Mouse (Mus musculus): Measurements from ENCODE around the gene Pi4k2a. TPM values are rescaled to one million over a fixed set of nuclear protein-coding genes. Genes with fewer than 3 reads are reported as not detected.

The Pi4k2a gene
- polyA plus RNA-seq, 1 experiment from 2014 or later, result 29.6 TPM

DNA sequence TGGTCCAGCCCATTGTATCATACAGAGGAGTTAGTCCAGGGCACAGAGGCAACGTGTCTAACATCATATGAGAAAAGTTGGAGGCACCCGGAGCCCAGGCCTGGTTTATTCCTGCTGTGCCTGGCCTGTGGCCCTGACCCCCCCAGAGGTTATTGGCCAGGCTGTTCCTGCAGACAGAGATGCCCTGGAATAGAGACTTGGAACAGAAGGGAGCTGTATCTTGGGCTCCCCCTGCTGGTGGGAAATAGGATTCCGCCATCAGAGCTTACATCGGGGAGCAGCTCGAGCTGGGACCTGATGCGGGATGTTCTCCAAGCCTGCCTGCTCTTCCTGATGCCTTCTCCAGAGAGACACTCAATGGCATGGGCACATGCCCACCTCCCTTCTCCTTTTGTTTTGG is 61.7 kb downstream of the Pi4k2a start:
- Histone ChIP-seq H3K4me1 (peaks cover 45% of the 10 kb centered on the region), H3K27me3 (no peaks in the 10 kb centered on the region), H3K27ac (0 out of 2 replicates have a peak overlapping the region, but pooled peaks have one; percentile 44), H3K36me3 (peaks cover 13% of the 10 kb centered on the region), H3K9me3 (no peaks in the 10 kb centered on the region), H3K9ac (no peak overlapping the region), H3K4me2 (replicated peaks) (no peak overlapping the region), H3K4me3 (no peak overlapping the region)
- WGBS, result 5% methylated on average over 6 of the region's 6 CpGs
- ATAC-seq (ENCODE audit: low FRiP score, low read depth), result no peak

DNA sequence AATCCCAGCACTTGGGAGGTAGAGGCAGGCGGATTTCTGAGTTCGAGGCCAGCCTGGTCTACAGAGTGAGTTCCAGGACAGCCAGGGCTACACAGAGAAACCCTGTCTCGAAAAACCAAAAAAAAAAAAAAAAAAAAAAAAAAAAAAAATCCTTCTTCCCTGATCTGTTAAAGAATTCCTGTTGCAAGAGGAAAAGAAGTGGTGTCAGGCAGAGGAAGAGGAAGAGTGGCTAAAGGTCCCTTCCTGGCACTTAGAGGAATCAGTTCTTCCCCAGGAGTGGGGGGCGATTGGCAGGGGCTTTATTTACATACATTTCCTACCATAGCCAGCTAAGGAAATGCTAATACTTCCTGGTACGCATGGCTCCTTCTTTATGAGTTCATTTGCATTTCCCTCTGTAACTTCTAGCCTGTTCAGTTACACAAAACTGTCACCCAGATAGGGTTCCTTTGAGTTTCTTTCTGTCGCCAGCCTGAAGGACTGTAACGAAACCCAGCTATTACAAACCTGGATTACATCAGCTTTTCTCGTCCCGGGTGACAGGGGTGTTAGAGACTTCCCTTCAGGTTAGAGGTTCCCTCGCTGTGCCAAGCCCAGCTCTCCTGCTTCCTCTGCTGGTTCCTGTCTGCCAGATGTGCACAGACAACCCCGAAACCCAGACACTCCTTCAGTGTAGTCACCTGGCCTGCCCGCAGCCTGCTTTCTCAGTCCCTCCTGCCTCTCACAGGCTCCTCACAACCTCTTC is 67.4 kb downstream of the Pi4k2a start:
- Histone ChIP-seq H3K9ac (no peak overlapping the region), H3K27ac (no peak overlapping the region), H3K4me1 (0 out of 2 replicates have a peak, but pooled peaks cover 3% of the 10 kb centered on the region), H3K27me3 (no peaks in the 10 kb centered on the region), H3K36me3 (no peaks in the 10 kb centered on the region), H3K9me3 (no peaks in the 10 kb centered on the region), H3K4me2 (replicated peaks) (no peak overlapping the region), H3K4me3 (no peak overlapping the region)
- no peak for ATAC-seq (ENCODE audit: low FRiP score, low read depth)
- WGBS, result 46% methylated on average over 12 of the region's 12 CpGs

DNA sequence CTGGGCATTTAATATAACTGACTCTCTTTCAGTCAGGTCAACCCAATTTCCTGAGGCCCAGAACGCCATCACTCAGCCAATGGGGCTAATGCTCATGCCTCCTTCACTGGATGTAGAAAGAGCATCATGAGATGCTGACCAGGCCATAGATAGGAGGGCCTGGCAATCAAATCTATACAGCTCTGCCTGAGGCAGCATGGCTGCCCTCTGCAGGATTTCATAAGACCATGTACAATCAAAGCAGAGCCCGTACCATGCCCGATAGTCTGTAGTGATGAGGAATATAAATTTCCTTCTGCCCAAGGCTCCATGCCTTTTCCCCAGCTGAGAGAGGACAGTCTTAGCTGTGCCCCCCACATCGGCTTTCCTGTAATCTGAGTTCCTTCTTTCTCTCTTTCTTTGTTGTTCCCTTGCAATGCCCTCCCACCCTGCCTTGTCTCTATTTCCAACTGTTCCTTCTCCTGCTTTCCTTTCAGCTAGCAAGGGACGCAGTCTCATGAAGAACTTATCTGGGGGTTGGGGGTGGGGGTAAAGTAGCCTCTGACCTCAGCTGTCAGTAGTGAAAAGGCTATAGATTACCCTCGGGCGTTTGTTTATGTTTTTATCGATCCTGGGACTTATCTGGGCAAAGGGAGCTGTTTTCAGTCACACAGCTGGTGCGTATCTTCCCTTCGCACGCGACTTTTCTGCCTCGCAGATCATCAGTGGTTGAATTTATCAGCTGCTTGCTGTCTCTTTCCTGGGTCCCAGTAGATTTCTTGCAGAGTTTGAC is 68.2 kb downstream of the Pi4k2a start:
- H3K4me3 ChIP-seq, result no peak overlapping the region
- H3K4me2 ChIP-seq (replicated peaks), result no peak overlapping the region
- H3K27me3 ChIP-seq, result no peaks in the 10 kb centered on the region
- no peak overlapping the region for H3K27ac ChIP-seq
- no peaks in the 10 kb centered on the region for H3K36me3 ChIP-seq
- H3K9me3 ChIP-seq, result no peaks in the 10 kb centered on the region
- 54% methylated on average over 13 of the region's 13 CpGs for WGBS
- H3K9ac ChIP-seq, result no peak overlapping the region
- 0 out of 2 replicates have a peak, but pooled peaks cover 3% of the 10 kb centered on the region for H3K4me1 ChIP-seq
- no peak for ATAC-seq (ENCODE audit: low FRiP score, low read depth)

DNA sequence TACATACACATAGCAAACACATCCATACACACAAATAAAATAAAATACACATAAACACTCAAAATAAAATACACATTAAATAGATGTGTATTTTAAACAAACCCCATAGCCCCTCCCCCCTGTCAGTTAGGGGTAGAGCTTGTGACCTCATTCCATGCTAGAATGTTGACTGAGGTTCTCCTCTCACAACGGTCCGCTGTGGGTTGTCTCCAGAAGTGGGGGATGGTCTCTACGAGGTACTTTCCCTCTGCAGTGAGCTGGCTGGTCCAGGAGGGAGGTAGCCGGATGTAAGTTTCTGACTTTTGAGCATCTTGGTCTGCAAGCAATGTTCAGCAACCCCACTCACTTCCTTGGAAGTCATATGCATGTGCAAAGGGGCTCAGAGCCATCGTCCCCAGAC is 73.5 kb downstream of the Pi4k2a start, which contains the start of gene Zfyve27:
Zfyve27 (plus strand) TSS at position 188 of the 400 bp plus-strand sequence.
- Histone ChIP-seq H3K27me3 (peaks cover 17% of the 10 kb centered on the region), H3K4me1 (peaks cover 13% of the 10 kb centered on the region; the same call in 1 of the 2 replicates), H3K36me3 (no peaks in the 10 kb centered on the region), H3K4me3 (no peak within 1 kb of the TSS), H3K9ac (no peak within 1 kb of the TSS), H3K4me2 (replicated peaks) (no peak within 1 kb of the TSS), H3K27ac (no peak within 1 kb of the TSS), H3K9me3 (no peaks in the 10 kb centered on the region)
- ATAC-seq (ENCODE audit: low FRiP score, low read depth), result no peak
- WGBS, result 64% methylated on average over 5 of the region's 5 CpGs

DNA sequence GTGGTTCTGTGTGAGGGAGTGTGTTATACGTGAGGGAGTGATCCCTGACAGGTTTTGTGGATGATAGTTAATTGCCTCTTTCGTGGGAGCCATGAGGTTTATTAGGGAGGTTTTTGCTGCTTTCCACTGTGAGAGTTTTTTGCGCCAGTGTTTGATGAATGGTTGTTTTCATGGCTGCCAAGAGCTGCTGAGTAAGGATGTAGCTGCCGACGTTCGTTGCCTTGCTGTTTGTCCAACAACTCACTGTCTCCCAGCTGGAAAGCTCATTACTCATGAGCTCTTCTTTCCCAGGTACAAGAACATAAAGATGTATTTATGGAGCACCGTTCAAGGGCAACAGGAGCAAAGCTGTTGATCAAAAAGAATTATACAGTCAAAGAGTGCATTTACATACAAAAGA is 73.9 kb downstream of the Pi4k2a start:
- Histone ChIP-seq H3K4me2 (replicated peaks) (no peak overlapping the region), H3K27me3 (peaks cover 21% of the 10 kb centered on the region), H3K4me3 (no peak overlapping the region), H3K4me1 (peaks cover 13% of the 10 kb centered on the region; the same call in 1 of the 2 replicates), H3K9ac (no peak overlapping the region), H3K9me3 (no peaks in the 10 kb centered on the region), H3K36me3 (no peaks in the 10 kb centered on the region), H3K27ac (no peak overlapping the region)
- WGBS, result 47% methylated on average over 7 of the region's 7 CpGs
- no peak for ATAC-seq (ENCODE audit: low FRiP score, low read depth)

DNA sequence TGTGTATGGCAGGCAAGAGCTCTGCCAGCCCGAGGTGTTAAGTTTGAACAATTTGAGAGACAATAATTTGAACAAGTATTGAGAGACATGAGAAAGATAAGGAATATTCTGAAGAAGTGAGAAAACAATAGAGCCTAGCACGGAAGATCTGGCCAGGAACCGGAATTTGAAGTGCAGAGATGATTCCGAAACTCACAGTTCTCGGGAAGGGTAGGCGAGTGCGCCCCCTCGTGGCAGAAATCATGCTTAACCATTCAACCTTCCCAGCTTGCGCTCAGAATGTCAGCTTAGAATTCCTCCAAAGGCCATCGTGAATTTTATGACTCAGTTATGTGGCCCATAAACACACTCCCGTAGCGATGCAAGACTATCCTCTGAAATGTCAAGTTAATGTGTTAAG is 75.9 kb downstream of the Pi4k2a start:
- H3K9ac ChIP-seq, result no peak overlapping the region
- H3K9me3 ChIP-seq, result no peaks in the 10 kb centered on the region
- peaks cover 28% of the 10 kb centered on the region for H3K27me3 ChIP-seq
- 0 out of 2 replicates have a peak overlapping the region, but pooled peaks have one; percentile 22 for H3K4me3 ChIP-seq
- H3K4me1 ChIP-seq, result peaks cover 16% of the 10 kb centered on the region
- no peak for ATAC-seq (ENCODE audit: low FRiP score, low read depth)
- 3% methylated on average over 12 of the region's 12 CpGs for WGBS
- peak overlapping the region; percentile 54 for H3K4me2 ChIP-seq (replicated peaks)
- no peaks in the 10 kb centered on the region for H3K36me3 ChIP-seq
- H3K27ac ChIP-seq, result no peak overlapping the region

DNA sequence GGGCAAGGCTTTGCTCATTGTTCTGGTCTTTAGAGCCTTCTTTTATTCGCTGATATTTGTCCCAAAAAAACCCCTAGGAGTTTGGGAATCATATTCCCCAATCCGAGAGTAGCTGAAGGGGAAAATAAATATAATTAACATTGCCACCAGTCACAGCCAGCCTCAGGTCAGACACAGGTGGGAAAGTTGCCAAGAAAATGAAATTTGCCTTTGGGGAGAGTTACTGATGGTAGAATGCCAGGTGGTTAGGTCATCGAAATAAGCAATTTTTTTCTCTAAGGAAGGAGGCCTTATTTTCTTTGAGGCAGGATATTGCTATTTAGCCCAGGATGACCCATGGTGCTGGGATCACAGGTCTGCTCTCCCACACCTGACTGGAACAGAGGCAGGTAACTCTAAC is 76.5 kb downstream of the Pi4k2a start:
- Histone ChIP-seq H3K4me2 (replicated peaks) (no peak overlapping the region), H3K9me3 (no peaks in the 10 kb centered on the region), H3K4me3 (no peak overlapping the region), H3K4me1 (peaks cover 23% of the 10 kb centered on the region), H3K27me3 (peaks cover 28% of the 10 kb centered on the region), H3K9ac (no peak overlapping the region), H3K36me3 (no peaks in the 10 kb centered on the region), H3K27ac (no peak overlapping the region)
- 39% methylated on average over 3 of the region's 3 CpGs for WGBS
- no peak for ATAC-seq (ENCODE audit: low FRiP score, low read depth)

DNA sequence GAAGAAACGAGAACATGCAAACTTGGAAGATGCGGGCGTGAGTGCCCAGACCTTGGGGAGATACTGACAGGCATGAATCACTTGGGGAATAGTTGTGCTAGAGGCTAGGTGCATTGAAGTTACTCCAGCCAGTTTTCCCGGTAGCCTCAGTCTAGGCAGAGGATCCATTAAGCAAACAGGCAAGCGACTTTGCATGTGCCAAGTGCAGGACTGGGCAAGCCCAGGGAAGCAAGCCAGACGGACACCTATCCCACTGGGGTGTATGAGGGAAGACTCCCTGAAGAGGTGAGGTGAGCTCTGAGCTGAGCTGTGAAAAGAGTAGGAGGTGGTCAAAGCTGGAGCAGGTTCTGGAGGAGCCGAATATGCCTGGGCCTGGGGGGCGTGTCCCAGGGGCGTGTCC is 77.2 kb downstream of the Pi4k2a start:
- Histone ChIP-seq H3K27ac (no peak overlapping the region), H3K9ac (peak overlapping the region; percentile 25; the same call in 1 of the 2 replicates), H3K4me2 (replicated peaks) (no peak overlapping the region), H3K4me3 (no peak overlapping the region), H3K9me3 (no peaks in the 10 kb centered on the region), H3K27me3 (peaks cover 28% of the 10 kb centered on the region), H3K4me1 (peaks cover 24% of the 10 kb centered on the region), H3K36me3 (no peaks in the 10 kb centered on the region)
- WGBS, result 55% methylated on average over 9 of the region's 9 CpGs
- no peak for ATAC-seq (ENCODE audit: low FRiP score, low read depth)

DNA sequence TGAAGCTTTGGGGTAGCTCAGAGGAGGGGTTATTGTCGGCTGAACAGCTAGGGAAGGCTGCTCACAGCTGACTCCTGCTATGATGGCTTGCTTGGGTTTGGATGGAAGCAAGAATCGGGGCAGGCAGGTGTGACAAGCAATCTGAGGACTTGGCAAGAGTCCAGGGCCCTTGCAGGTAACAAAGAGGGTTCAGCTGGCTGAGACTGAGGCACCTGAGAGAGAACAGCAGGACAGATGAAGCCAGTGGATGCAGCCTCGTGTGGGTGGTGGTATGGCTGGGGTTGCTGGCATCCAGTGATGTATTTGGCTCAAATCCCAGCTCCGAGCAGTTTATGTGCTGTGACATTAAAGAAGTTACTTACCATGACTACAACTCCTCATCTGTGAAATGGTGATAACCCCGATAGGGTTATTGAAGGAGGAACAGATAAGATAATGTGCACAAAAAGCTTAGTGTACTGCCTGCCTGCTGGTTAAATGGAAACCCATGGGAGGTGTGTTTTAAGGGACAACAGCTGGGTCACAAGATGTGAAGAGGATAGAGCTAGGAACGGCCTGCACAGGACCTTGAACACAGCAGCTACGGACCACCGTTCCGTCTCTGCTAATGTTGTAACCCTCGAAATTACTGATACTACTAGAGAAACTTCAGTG is 79.2 kb downstream of the Pi4k2a start:
- Histone ChIP-seq H3K4me1 (peaks cover 24% of the 10 kb centered on the region), H3K4me2 (replicated peaks) (no peak overlapping the region), H3K27me3 (peaks cover 28% of the 10 kb centered on the region), H3K4me3 (no peak overlapping the region), H3K27ac (no peak overlapping the region), H3K9me3 (no peaks in the 10 kb centered on the region), H3K9ac (no peak overlapping the region), H3K36me3 (no peaks in the 10 kb centered on the region)
- 79% methylated on average over 10 of the region's 10 CpGs for WGBS
- ATAC-seq (ENCODE audit: low FRiP score, low read depth), result no peak

DNA sequence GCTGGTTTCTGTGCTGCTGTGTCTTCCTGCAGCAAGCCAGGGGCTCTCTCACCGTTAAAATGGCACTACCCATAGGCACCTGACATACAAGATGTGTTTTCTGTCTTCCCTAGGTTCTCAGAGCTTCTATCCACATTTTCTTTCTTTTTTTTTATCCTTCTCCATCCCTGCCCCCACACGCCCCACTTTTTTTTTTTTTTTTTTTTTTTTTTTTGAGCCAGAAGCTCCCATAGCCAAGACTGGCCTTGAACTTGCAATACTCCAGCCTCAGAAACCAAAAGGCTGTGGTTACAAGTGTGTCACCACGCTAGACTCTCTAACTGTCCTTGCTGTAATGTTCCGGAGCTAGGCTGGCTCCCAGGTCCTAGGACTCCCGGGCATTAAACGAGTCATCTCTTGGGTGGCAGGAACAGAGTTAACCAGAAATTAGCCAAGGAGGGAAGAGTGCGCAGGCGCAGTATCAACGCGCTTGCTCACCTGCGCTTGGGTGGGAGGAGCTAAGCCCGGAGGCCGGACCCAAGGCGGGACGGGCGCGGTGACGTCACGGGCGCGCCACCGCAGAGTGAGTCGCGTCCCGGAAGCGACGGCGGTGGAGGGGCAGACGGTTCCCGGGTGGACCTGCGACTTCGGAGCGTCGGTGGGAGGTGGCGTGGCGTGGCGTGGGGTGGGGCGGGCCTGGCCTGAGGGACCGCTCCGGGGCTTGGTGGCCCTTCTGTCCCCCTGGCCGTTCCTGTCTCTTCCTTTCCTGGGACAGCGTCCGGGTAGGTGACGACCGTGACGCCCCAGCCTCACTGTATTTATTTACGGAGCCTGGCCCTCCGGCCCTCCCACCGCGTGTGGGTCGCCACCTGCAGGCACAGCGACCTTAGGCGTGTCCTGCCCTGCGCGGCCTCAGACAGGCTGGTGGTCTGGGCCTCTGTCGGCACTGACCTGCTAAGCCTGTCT is 80.0 kb downstream of the Pi4k2a start:
- H3K9me3 ChIP-seq, result no peaks in the 10 kb centered on the region
- no peak overlapping the region; the same call in 1 of the 2 replicates for H3K27ac ChIP-seq
- H3K9ac ChIP-seq, result peak overlapping the region; percentile 87
- H3K36me3 ChIP-seq, result no peaks in the 10 kb centered on the region
- peaks cover 24% of the 10 kb centered on the region for H3K4me1 ChIP-seq
- ATAC-seq (ENCODE audit: low FRiP score, low read depth), result peak; percentile 92
- peak overlapping the region; percentile 93 for H3K4me3 ChIP-seq
- H3K27me3 ChIP-seq, result peaks cover 25% of the 10 kb centered on the region
- 1% methylated on average over 55 of the region's 56 CpGs for WGBS
- peak overlapping the region; percentile 94 for H3K4me2 ChIP-seq (replicated peaks)
